Mouse (Mus musculus): ENCODE results near the gene Gm3854. TPM values are rescaled to one million over a fixed set of nuclear protein-coding genes. Genes with fewer than 3 reads are reported as not detected.

Gm3854 gene
- polyA plus RNA-seq, 1 experiment from 2014 or later = 1.3 TPM

GRCm38 (mm10) chr7:6378441-6378840 is 34.9 kb downstream of the Gm3854 start:
- H3K36me3 ChIP-seq (ENCODE audit: control insufficient read depth, insufficient read depth, low read length) = no peaks in the 10 kb centered on the region
- ATAC-seq = no peak
- no peak overlapping the region for H3K9ac ChIP-seq (ENCODE audit: low read depth, low read length)
- H3K4me2 ChIP-seq (ENCODE audit: low read depth, low read length) = no peak overlapping the region
- no peaks in the 10 kb centered on the region for H3K9me3 ChIP-seq (ENCODE audit: control insufficient read depth, low read length)
- no peak overlapping the region for H3K27ac ChIP-seq (ENCODE audit: low read length)
- H3K4me1 ChIP-seq (ENCODE audit: control insufficient read depth, insufficient read depth, low read length) = peaks cover 6% of the 10 kb centered on the region; the same call in 1 of the 2 replicates
- WGBS = 87% methylated on average over 8 of the region's 8 CpGs
- no peaks in the 10 kb centered on the region for H3K27me3 ChIP-seq (replicated peaks; ENCODE audit: control insufficient read depth, insufficient read depth, low read length)
- no peak overlapping the region for H3K4me3 ChIP-seq (ENCODE audit: low read length)

GRCm38 (mm10) chr7:6381431-6381830 is 37.9 kb downstream of the Gm3854 start:
- WGBS = 81% methylated on average over 2 of the region's 2 CpGs
- no peak for ATAC-seq
- Histone ChIP-seq H3K4me2 (ENCODE audit: low read depth, low read length) (no peak overlapping the region), H3K4me1 (ENCODE audit: control insufficient read depth, insufficient read depth, low read length) (peaks cover 10% of the 10 kb centered on the region), H3K27ac (ENCODE audit: low read length) (no peak overlapping the region), H3K9ac (ENCODE audit: low read depth, low read length) (no peak overlapping the region), H3K36me3 (ENCODE audit: control insufficient read depth, insufficient read depth, low read length) (no peaks in the 10 kb centered on the region), H3K4me3 (ENCODE audit: low read length) (no peak overlapping the region), H3K27me3 (replicated peaks; ENCODE audit: control insufficient read depth, insufficient read depth, low read length) (no peaks in the 10 kb centered on the region), H3K9me3 (ENCODE audit: control insufficient read depth, low read length) (no peaks in the 10 kb centered on the region)

- Histone ChIP-seq H3K4me2 (ENCODE audit: low read depth, low read length) (peak within 1 kb of the TSS; percentile 83), H3K4me1 (ENCODE audit: control insufficient read depth, insufficient read depth, low read length) (peaks cover 10% of the 10 kb centered on the region), H3K36me3 (ENCODE audit: control insufficient read depth, insufficient read depth, low read length) (no peaks in the 10 kb centered on the region), H3K27me3 (replicated peaks; ENCODE audit: control insufficient read depth, insufficient read depth, low read length) (no peaks in the 10 kb centered on the region), H3K4me3 (ENCODE audit: low read length) (peak within 1 kb of the TSS; percentile 69), H3K9me3 (ENCODE audit: control insufficient read depth, low read length) (no peaks in the 10 kb centered on the region), H3K9ac (ENCODE audit: low read depth, low read length) (peak within 1 kb of the TSS; percentile 80), H3K27ac (ENCODE audit: low read length) (peak within 1 kb of the TSS; percentile 65)
- under 1% methylated on average over 28 of the region's 28 CpGs for WGBS
- peak; percentile 98 for ATAC-seq
Observed at GRCm38 (mm10) chr7:6383044-6383455, 39.5 kb downstream of the Gm3854 start, which contains the start of gene Zfp28. Zfp28 (plus strand) TSS chr7:6383295.

- peaks cover 10% of the 10 kb centered on the region for H3K4me1 ChIP-seq (ENCODE audit: control insufficient read depth, insufficient read depth, low read length)
- WGBS = 65% methylated on average over 8 of the region's 8 CpGs
- H3K4me2 ChIP-seq (ENCODE audit: low read depth, low read length) = peak overlapping the region; percentile 83
- H3K4me3 ChIP-seq (ENCODE audit: low read length) = peak overlapping the region; percentile 69
- no peaks in the 10 kb centered on the region for H3K36me3 ChIP-seq (ENCODE audit: control insufficient read depth, insufficient read depth, low read length)
- peak overlapping the region; percentile 80 for H3K9ac ChIP-seq (ENCODE audit: low read depth, low read length)
- no peak overlapping the region; the same call in 1 of the 2 replicates for H3K27ac ChIP-seq (ENCODE audit: low read length)
- no peaks in the 10 kb centered on the region for H3K9me3 ChIP-seq (ENCODE audit: control insufficient read depth, low read length)
- no peaks in the 10 kb centered on the region for H3K27me3 ChIP-seq (replicated peaks; ENCODE audit: control insufficient read depth, insufficient read depth, low read length)
- 0 out of 2 replicates have a peak, but pooled peaks have one; percentile 0 for ATAC-seq
Observed at GRCm38 (mm10) chr7:6384011-6384410, 40.5 kb downstream of the Gm3854 start.

- no peaks in the 10 kb centered on the region for H3K27me3 ChIP-seq (replicated peaks; ENCODE audit: control insufficient read depth, insufficient read depth, low read length)
- 91% methylated on average over 8 of the region's 8 CpGs for WGBS
- H3K27ac ChIP-seq (ENCODE audit: low read length) = no peak overlapping the region
- H3K9me3 ChIP-seq (ENCODE audit: control insufficient read depth, low read length) = no peaks in the 10 kb centered on the region
- no peak for ATAC-seq
- no peak overlapping the region for H3K4me3 ChIP-seq (ENCODE audit: low read length)
- H3K4me2 ChIP-seq (ENCODE audit: low read depth, low read length) = no peak overlapping the region
- H3K9ac ChIP-seq (ENCODE audit: low read depth, low read length) = no peak overlapping the region
- peaks cover 10% of the 10 kb centered on the region for H3K4me1 ChIP-seq (ENCODE audit: control insufficient read depth, insufficient read depth, low read length)
- peaks cover 7% of the 10 kb centered on the region; the same call in 1 of the 2 replicates for H3K36me3 ChIP-seq (ENCODE audit: control insufficient read depth, insufficient read depth, low read length)
Observed at GRCm38 (mm10) chr7:6386995-6387394, 43.4 kb downstream of the Gm3854 start.

GRCm38 (mm10) chr7:6388971-6389370 is 45.4 kb downstream of the Gm3854 start:
- Histone ChIP-seq H3K4me3 (ENCODE audit: low read length) (no peak overlapping the region), H3K4me1 (ENCODE audit: control insufficient read depth, insufficient read depth, low read length) (peaks cover under 1% of the 10 kb centered on the region; the same call in 1 of the 2 replicates), H3K9me3 (ENCODE audit: control insufficient read depth, low read length) (no peaks in the 10 kb centered on the region), H3K36me3 (ENCODE audit: control insufficient read depth, insufficient read depth, low read length) (peaks cover 10% of the 10 kb centered on the region; the same call in 1 of the 2 replicates), H3K27me3 (replicated peaks; ENCODE audit: control insufficient read depth, insufficient read depth, low read length) (no peaks in the 10 kb centered on the region), H3K4me2 (ENCODE audit: low read depth, low read length) (no peak overlapping the region), H3K9ac (ENCODE audit: low read depth, low read length) (no peak overlapping the region), H3K27ac (ENCODE audit: low read length) (no peak overlapping the region)
- WGBS = 84% methylated on average over 5 of the region's 5 CpGs
- no peak for ATAC-seq

GRCm38 (mm10) chr7:6389449-6389848 is 45.9 kb downstream of the Gm3854 start:
- no peaks in the 10 kb centered on the region for H3K27me3 ChIP-seq (replicated peaks; ENCODE audit: control insufficient read depth, insufficient read depth, low read length)
- H3K27ac ChIP-seq (ENCODE audit: low read length) = no peak overlapping the region
- H3K9me3 ChIP-seq (ENCODE audit: control insufficient read depth, low read length) = no peaks in the 10 kb centered on the region
- 78% methylated on average over 5 of the region's 5 CpGs for WGBS
- H3K36me3 ChIP-seq (ENCODE audit: control insufficient read depth, insufficient read depth, low read length) = peaks cover 10% of the 10 kb centered on the region; the same call in 1 of the 2 replicates
- no peak overlapping the region for H3K4me3 ChIP-seq (ENCODE audit: low read length)
- H3K4me1 ChIP-seq (ENCODE audit: control insufficient read depth, insufficient read depth, low read length) = no peaks in the 10 kb centered on the region
- H3K4me2 ChIP-seq (ENCODE audit: low read depth, low read length) = no peak overlapping the region
- H3K9ac ChIP-seq (ENCODE audit: low read depth, low read length) = no peak overlapping the region
- no peak for ATAC-seq

- H3K4me1 ChIP-seq (ENCODE audit: control insufficient read depth, insufficient read depth, low read length) = no peaks in the 10 kb centered on the region
- WGBS = 27% methylated on average over 25 of the region's 25 CpGs
- H3K27ac ChIP-seq (ENCODE audit: low read length) = no peak within 1 kb of the TSS
- H3K4me2 ChIP-seq (ENCODE audit: low read depth, low read length) = peak within 1 kb of the TSS; percentile 79
- no peaks in the 10 kb centered on the region for H3K27me3 ChIP-seq (replicated peaks; ENCODE audit: control insufficient read depth, insufficient read depth, low read length)
- no peaks in the 10 kb centered on the region for H3K9me3 ChIP-seq (ENCODE audit: control insufficient read depth, low read length)
- peak; percentile 90 for ATAC-seq
- H3K4me3 ChIP-seq (ENCODE audit: low read length) = peak within 1 kb of the TSS; percentile 60
- peak within 1 kb of the TSS; percentile 66 for H3K9ac ChIP-seq (ENCODE audit: low read depth, low read length)
- H3K36me3 ChIP-seq (ENCODE audit: control insufficient read depth, insufficient read depth, low read length) = no peaks in the 10 kb centered on the region
Observed at GRCm38 (mm10) chr7:6397996-6398975, 54.7 kb downstream of the Gm3854 start, which contains the start of gene Smim17. Smim17 (plus strand) TSS chr7:6398715.

All from intestine, embryonic 16.5 days (tissue).